Mouse (Mus musculus): ENCODE results near the gene Grid2.

The Grid2 gene

DNA sequence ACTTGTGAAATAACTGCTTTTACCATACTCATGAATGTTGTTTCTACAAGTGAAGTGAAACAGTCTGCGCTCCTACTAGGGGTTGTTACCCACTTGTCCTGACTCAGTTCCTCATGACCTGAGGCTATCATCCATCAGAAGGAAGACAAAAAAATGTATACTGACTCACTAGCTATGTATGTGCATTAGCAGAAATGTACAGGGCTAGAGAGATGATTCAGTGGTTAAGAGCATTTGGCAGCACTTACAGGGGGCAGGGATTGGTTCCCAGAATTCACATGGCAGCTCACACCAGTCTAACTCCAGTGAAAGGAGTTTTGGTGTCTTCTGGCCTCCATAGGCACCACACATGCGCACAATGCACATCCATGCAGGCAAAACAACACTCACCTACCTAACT, 642.5 kb downstream of the Grid2 start:
- no peaks in the 10 kb centered on the region for H3K4me1 ChIP-seq (replicated peaks; ENCODE audit: low read depth, low read length)
- TF ChIP-seq CTCF (conservative IDR thresholded peaks at IDR 0.05; ENCODE audit: low read length) = no peak
- TF ChIP-seq NANOG (IDR thresholded peaks at IDR 0.05; ENCODE audit: borderline replicate concordance, low read length) = no peak
- TF ChIP-seq POU5F1 (IDR thresholded peaks at IDR 0.05; ENCODE audit: borderline replicate concordance, low read length) = no peak
- H3K27me3 ChIP-seq (ENCODE audit: insufficient read depth, low read length) = no peaks in the 10 kb centered on the region
- no peaks in the 10 kb centered on the region for H3K9me3 ChIP-seq (ENCODE audit: low read length)
- H3K4me3 ChIP-seq (replicated peaks; ENCODE audit: low read length) = no peak overlapping the region
- H3K36me3 ChIP-seq (ENCODE audit: insufficient read depth, low read length) = no peaks in the 10 kb centered on the region

- Histone ChIP-seq H3K9me3 (ENCODE audit: low read length) (0 out of 2 replicates have a peak, but pooled peaks cover 1% of the 10 kb centered on the region), H3K36me3 (ENCODE audit: insufficient read depth, low read length) (no peaks in the 10 kb centered on the region), H3K27me3 (ENCODE audit: insufficient read depth, low read length) (no peaks in the 10 kb centered on the region), H3K4me1 (replicated peaks; ENCODE audit: low read depth, low read length) (no peaks in the 10 kb centered on the region), H3K4me3 (replicated peaks; ENCODE audit: low read length) (no peak overlapping the region)
- TF ChIP-seq POU5F1 (IDR thresholded peaks at IDR 0.05; ENCODE audit: borderline replicate concordance, low read length) = no peak
These were observed 661.4 kb downstream of the Grid2 start for GRCm38 (mm10) chr6:63917035-63917570.

DNA sequence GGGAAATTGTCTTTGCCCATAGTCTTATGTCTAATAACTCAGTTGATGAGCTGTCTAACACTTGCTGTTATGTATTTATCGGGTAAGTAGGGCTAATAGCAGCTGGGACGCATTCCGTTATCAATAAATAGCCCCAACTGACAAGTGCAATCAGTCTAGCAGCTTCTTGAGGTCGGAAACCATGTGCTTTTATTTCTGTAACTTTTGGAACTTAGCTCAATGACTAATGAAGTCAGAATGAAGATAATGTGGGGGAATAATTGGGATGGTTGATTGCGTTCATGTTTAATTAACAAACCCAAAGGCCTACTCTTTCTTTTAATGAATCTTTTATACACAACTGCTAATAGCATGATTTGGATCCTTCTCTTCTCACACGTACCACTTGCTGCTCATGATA, 666.3 kb downstream of the Grid2 start:
- Histone ChIP-seq H3K4me3 (replicated peaks; ENCODE audit: low read length) (no peak overlapping the region), H3K27me3 (ENCODE audit: insufficient read depth, low read length) (no peaks in the 10 kb centered on the region)
- TF ChIP-seq CTCF (conservative IDR thresholded peaks at IDR 0.05; ENCODE audit: low read length) (no peak), NANOG (IDR thresholded peaks at IDR 0.05; ENCODE audit: borderline replicate concordance, low read length) (no peak), POU5F1 (IDR thresholded peaks at IDR 0.05; ENCODE audit: borderline replicate concordance, low read length) (no peak)

GRCm38 (mm10) chr6:63931201-63931600, 675.5 kb downstream of the Grid2 start:
- no peaks in the 10 kb centered on the region for H3K36me3 ChIP-seq (ENCODE audit: insufficient read depth, low read length)
- no peak overlapping the region for H3K4me3 ChIP-seq (replicated peaks; ENCODE audit: low read length)
- H3K27me3 ChIP-seq (ENCODE audit: insufficient read depth, low read length) = no peaks in the 10 kb centered on the region
- H3K9me3 ChIP-seq (ENCODE audit: low read length) = no peaks in the 10 kb centered on the region
- TF ChIP-seq NANOG (IDR thresholded peaks at IDR 0.05; ENCODE audit: borderline replicate concordance, low read length) (no peak), POU5F1 (IDR thresholded peaks at IDR 0.05; ENCODE audit: borderline replicate concordance, low read length) (no peak), CTCF (conservative IDR thresholded peaks at IDR 0.05; ENCODE audit: low read length) (no peak)
- no peaks in the 10 kb centered on the region for H3K4me1 ChIP-seq (replicated peaks; ENCODE audit: low read depth, low read length)

More for the DNA sequence above, 666.3 kb downstream of the Grid2 start:
- no peaks in the 10 kb centered on the region for H3K36me3 ChIP-seq (ENCODE audit: insufficient read depth, low read length)
- no peaks in the 10 kb centered on the region for H3K4me1 ChIP-seq (replicated peaks; ENCODE audit: low read depth, low read length)
- 0 out of 2 replicates have a peak, but pooled peaks cover 3% of the 10 kb centered on the region for H3K9me3 ChIP-seq (ENCODE audit: low read length)

GRCm38 (mm10) chr6:63946721-63947120, 691.0 kb downstream of the Grid2 start:
- Histone ChIP-seq H3K27me3 (ENCODE audit: insufficient read depth, low read length) (no peaks in the 10 kb centered on the region), H3K4me3 (replicated peaks; ENCODE audit: low read length) (no peak overlapping the region), H3K9me3 (ENCODE audit: low read length) (no peaks in the 10 kb centered on the region), H3K36me3 (ENCODE audit: insufficient read depth, low read length) (no peaks in the 10 kb centered on the region), H3K4me1 (replicated peaks; ENCODE audit: low read depth, low read length) (no peaks in the 10 kb centered on the region)
- TF ChIP-seq NANOG (IDR thresholded peaks at IDR 0.05; ENCODE audit: borderline replicate concordance, low read length) (no peak), CTCF (conservative IDR thresholded peaks at IDR 0.05; ENCODE audit: low read length) (no peak), POU5F1 (IDR thresholded peaks at IDR 0.05; ENCODE audit: borderline replicate concordance, low read length) (no peak)

- Histone ChIP-seq H3K9me3 (ENCODE audit: low read length) (no peaks in the 10 kb centered on the region), H3K36me3 (ENCODE audit: insufficient read depth, low read length) (no peaks in the 10 kb centered on the region), H3K4me3 (replicated peaks; ENCODE audit: low read length) (no peak overlapping the region), H3K4me1 (replicated peaks; ENCODE audit: low read depth, low read length) (no peaks in the 10 kb centered on the region), H3K27me3 (ENCODE audit: insufficient read depth, low read length) (no peaks in the 10 kb centered on the region)
- TF ChIP-seq NANOG (IDR thresholded peaks at IDR 0.05; ENCODE audit: borderline replicate concordance, low read length) = no peak
- TF ChIP-seq POU5F1 (IDR thresholded peaks at IDR 0.05; ENCODE audit: borderline replicate concordance, low read length) = no peak
These were observed 708.1 kb downstream of the Grid2 start for GRCm38 (mm10) chr6:63963789-63964188.

GRCm38 (mm10) chr6:63964269-63964668, 708.6 kb downstream of the Grid2 start:
- Histone ChIP-seq H3K27me3 (ENCODE audit: insufficient read depth, low read length) (no peaks in the 10 kb centered on the region), H3K4me3 (replicated peaks; ENCODE audit: low read length) (no peak overlapping the region), H3K36me3 (ENCODE audit: insufficient read depth, low read length) (no peaks in the 10 kb centered on the region), H3K9me3 (ENCODE audit: low read length) (no peaks in the 10 kb centered on the region), H3K4me1 (replicated peaks; ENCODE audit: low read depth, low read length) (no peaks in the 10 kb centered on the region)
- TF ChIP-seq NANOG (IDR thresholded peaks at IDR 0.05; ENCODE audit: borderline replicate concordance, low read length) = no peak
- TF ChIP-seq POU5F1 (IDR thresholded peaks at IDR 0.05; ENCODE audit: borderline replicate concordance, low read length) = no peak
- no peak for TF ChIP-seq CTCF (conservative IDR thresholded peaks at IDR 0.05; ENCODE audit: low read length)

- no peaks in the 10 kb centered on the region for H3K27me3 ChIP-seq (ENCODE audit: insufficient read depth, low read length)
- no peak for TF ChIP-seq CTCF (conservative IDR thresholded peaks at IDR 0.05; ENCODE audit: low read length)
- no peak for TF ChIP-seq NANOG (IDR thresholded peaks at IDR 0.05; ENCODE audit: borderline replicate concordance, low read length)
- TF ChIP-seq POU5F1 (IDR thresholded peaks at IDR 0.05; ENCODE audit: borderline replicate concordance, low read length) = no peak
- no peaks in the 10 kb centered on the region for H3K36me3 ChIP-seq (ENCODE audit: insufficient read depth, low read length)
- no peaks in the 10 kb centered on the region for H3K4me1 ChIP-seq (replicated peaks; ENCODE audit: low read depth, low read length)
- H3K9me3 ChIP-seq (ENCODE audit: low read length) = no peaks in the 10 kb centered on the region
- H3K4me3 ChIP-seq (replicated peaks; ENCODE audit: low read length) = no peak overlapping the region
These were observed 709.1 kb downstream of the Grid2 start for GRCm38 (mm10) chr6:63964735-63965134.

- H3K27me3 ChIP-seq (ENCODE audit: insufficient read depth, low read length) = no peaks in the 10 kb centered on the region
- no peaks in the 10 kb centered on the region for H3K9me3 ChIP-seq (ENCODE audit: low read length)
- no peak for TF ChIP-seq NANOG (IDR thresholded peaks at IDR 0.05; ENCODE audit: borderline replicate concordance, low read length)
- no peak for TF ChIP-seq CTCF (conservative IDR thresholded peaks at IDR 0.05; ENCODE audit: low read length)
- TF ChIP-seq POU5F1 (IDR thresholded peaks at IDR 0.05; ENCODE audit: borderline replicate concordance, low read length) = no peak
- no peaks in the 10 kb centered on the region for H3K36me3 ChIP-seq (ENCODE audit: insufficient read depth, low read length)
- no peak overlapping the region for H3K4me3 ChIP-seq (replicated peaks; ENCODE audit: low read length)
- H3K4me1 ChIP-seq (replicated peaks; ENCODE audit: low read depth, low read length) = no peaks in the 10 kb centered on the region
These were observed 790.4 kb downstream of the Grid2 start for GRCm38 (mm10) chr6:64046084-64046483.

Data from E14TG2a.4 (cell line).